In the genomic region with DNA sequence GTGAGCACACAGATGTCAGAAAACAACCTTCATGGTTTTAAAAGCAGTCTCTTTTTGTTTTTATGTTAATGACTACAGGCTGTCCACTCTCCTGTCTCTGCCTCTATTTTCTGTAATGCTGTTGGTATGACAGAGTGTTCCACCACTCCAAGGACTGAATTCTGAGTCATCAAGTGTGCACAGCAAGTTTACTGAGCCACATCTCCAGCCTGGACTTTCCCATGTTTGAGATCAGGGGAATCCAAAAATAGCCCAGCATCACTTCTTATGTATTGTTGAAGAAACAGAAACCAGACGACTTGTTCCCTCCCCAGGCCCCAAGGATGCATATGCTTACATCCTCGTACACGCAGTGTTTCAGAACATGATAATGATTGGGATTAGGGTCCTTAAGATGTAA, we compare ENCODE assay signal across 7 mouse cellular contexts.
"Had no signal": no experiment of that assay in that cellular context is flagged by ENCODE, and none has a peak within 500 bp of the region (broad histone marks: within the 10 kb centered on the region; RNA-seq: fewer than 3 reads in every experiment).

No protein-coding gene starts in this region.

- DNase-seq: kidney, postnatal 25 days; layer of hippocampus, adult 9-11 months; liver, embryonic 13.5 days; lung, adult 2 months; lung, postnatal 36 days; thymus, adult 18-20 months; thymus, postnatal 4 days had no signal
